Mouse (Mus musculus): ENCODE results near the gene Thap12.

The Thap12 gene

DNA sequence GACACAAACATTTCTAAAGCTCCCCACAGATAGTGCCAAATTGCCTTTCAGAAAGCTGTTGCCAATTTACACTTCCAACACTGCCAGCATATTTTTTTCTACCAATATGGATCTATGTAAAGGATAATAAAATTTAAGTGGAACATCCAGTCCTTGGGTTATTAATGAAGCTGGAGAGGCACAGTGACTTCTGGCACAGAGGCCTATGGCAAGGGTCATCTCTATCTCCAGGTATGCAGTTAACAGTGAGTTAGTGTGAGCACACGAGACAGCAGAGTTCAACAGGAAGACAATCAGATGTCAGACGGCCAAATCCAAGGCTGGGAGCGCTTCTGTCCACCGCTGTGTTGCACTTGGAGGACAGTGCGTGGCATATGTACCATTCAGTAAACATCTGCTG is 4.9 kb upstream of the Thap12 start:
- in situ Hi-C loops (cut with MboI), result no loop called here

DNA sequence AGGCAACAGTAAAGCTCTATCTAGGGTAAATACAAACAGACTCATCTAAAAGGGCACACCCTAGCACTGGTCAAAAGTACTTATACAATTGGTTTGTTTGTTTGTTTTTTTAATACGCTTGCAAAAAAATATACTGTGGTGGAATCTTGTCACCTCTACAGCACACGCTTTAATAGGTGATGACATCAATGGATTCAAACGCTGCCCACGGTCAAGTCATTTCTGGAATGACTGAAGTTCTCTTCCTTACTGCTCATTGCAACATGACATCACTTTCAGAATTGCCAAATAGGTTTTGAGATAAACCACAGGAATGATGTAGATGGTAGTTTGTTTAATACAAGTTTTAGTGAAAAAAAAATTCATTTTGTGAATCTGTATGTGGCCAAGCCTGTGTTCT is 4.3 kb upstream of the Thap12 start:
- in situ Hi-C loops (cut with MboI), result no loop called here

DNA sequence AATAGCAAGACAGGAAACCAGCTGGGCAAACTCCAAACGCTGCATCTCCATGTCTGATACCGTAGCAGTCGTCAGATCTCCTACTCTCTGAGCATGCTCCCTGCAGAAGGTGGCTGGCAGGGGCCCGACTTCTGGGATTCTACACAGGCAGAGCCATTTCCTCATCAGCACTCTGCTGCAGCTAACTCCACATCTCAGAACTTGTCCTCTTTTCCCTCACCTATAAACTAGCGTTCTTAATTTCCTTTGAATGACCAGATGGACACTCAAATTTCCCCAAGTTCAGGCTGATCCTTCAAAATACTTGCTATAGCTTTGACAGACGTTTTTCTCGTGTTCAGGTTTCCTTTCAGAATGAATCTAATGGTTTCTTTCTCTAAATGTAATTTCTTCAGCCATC is 1.1 kb upstream of the Thap12 start:
- in situ Hi-C loops (cut with MboI), result loop anchor here (5.0 kb wide), 1 partner anchor 44 kb away; the partner anchor contains the start of gene Emsy

DNA sequence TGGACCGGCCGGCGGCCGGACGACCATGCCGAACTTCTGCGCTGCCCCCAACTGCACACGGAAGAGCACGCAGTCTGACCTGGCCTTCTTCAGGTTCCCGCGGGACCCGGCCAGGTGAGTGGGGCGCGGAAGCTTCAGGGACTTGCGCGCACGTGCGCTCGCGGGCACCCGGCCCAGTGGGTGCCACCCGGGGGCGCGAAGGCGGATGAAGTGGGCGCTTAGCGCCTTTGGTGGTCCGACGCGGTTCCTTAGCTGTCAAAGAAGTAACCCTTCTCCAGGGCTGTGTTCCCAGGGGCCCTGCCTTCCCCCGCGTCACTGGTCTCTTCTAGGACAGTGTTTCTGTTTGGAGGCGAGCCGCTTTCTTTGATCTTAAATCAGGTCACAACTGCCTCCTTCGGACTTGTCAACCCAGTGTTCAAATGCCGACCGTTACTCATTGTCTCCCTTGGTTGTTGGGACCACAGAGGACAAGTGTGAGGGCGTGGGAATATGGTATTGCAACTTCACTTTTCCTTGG is 520 bp downstream of the Thap12 start:
- in situ Hi-C loops (cut with MboI), result loop anchor here (5.0 kb wide), 1 partner anchor 46 kb away; the partner anchor contains the start of gene Emsy

DNA sequence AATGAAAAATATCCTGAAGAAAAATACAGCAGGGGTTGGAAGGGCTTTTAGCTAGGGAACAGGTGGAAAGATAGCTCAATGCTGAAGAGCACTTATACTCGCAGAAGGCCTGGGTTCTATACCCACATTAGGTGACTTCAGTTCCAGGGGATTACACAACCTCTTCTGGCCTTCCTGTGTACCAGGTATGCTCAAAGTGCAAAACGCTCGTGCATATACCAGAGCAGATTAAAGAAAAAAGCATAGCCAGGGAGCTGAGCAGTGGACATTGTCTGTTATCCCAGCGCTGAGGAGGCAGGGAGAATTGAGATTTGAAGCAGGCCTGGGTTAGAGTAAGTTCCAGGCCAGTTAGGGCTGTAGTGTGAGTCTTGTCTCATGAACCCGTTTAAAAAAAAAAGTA is 1.4 kb downstream of the Thap12 start:
- in situ Hi-C loops (cut with MboI), result loop anchor here (5.0 kb wide), 1 partner anchor 47 kb away; the partner anchor contains the start of gene Emsy

DNA sequence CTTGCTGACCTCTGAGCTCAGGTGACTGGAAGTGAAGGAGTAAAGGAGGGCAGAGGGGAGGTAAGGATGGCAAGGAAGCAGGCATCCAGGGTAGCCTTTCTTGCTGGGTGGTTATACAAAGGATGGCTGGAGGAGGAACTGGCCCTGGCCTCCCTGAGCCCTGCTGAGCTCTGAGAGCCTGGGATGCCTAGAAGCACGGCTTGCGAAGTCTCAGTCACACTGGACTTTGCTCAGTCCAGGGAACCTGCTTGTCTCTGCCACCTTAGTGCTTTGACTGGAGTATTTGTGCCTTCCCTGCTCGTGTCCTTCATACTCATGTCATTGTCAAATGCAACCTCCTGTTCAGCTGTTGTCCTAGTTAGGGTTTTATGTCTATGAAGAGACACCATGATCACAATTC is 10.8 kb downstream of the Thap12 start:
- in situ Hi-C loops (cut with MboI), result no loop called here

DNA sequence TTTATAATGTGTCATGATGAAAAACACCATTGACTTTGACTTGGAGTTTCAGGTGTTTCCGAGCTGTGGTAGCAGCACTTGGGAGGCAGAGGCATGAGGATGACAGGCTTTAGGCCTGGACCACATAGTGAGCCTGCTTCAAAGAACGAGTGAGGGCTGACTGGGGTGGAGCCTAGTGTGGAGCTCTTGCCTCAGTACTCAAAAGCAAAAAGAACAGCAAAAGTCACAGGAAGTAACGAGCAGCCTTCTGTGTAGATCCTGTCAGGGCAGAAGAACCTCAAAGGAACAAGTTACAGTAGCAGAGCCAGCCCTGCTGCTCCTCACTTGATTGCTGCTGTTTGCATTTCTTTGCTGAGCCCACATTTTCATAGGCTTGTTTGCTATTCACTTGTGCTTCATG is 14.5 kb downstream of the Thap12 start:
- in situ Hi-C loops (cut with MboI), result no loop called here

DNA sequence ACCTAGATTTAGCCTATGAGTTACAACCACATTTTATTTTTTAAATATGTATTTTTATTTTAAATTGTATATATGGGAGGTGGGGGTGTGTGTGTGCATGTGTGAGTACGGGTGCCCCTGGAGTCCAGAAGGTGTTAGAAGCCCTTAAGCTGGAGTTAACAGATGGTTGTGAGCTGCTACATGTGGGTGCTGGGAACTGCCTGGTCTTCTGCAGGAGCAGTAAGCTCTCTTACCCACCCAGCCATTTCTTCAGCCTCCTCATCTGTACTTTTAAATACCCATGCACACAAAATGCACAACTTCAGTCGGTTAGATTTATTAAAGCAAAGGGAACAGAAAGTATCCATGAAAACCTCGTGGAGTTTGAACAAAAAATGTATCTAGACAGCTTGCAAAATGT is 16.9 kb downstream of the Thap12 start:
- in situ Hi-C loops (cut with MboI), result no loop called here

DNA sequence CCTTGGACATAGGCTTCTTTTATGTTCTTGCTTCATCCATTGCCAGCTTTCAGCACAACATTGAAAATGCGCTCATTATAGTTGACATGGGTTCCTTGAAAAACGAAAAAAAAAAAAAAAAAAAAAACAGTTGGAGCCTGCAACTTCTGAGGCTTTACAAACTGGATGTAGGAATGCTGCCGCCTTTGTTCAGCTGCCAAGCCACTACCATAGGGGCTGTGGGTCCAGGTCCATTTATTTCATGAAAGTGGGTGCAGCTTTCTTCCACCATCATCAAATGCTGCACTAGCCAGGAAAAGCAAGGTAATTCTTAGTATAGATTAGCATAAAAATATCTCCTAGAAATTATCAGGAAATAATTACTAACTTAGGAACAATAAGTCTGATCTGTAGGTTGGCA is 17.8 kb downstream of the Thap12 start:
- in situ Hi-C loops (cut with MboI), result no loop called here

DNA sequence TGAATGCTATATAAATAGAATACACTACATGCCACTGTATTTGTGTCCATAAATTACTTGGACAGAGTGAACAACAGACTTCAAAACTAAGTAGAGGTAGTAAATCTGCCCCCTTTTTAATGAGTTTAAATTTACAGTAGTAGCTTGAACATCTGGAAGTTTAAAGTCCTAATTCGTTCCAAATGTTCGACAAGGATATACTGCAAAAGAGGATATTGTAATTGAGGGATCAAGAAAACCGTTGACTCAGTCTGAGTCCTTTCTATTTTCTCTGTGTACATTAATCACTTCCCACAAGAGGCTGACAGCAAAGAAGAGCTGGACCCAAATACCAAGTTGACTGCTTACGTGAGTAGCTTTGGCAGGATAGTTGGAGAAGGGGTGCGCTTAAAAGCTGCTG is 18.3 kb downstream of the Thap12 start:
- in situ Hi-C loops (cut with MboI), result no loop called here

DNA sequence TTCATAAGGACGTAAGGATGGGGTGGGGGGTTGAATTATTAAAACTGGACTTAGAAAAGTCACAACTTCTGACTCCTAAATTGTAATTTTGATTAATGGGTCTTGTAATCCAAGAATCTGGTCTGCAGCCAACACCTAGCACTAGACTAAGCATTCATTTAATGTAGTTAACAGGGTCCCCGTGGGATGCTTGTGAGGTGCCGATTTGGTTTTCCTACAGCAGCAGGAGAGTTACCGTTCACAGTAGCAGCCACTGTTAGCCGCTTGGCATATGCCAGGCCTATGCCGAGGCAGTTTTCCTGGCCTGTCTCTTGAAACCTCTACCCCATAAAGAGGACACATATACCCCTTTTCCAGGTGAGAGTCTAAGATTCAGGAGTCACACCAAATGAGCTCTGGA is 18.7 kb downstream of the Thap12 start:
- in situ Hi-C loops (cut with MboI), result no loop called here

DNA sequence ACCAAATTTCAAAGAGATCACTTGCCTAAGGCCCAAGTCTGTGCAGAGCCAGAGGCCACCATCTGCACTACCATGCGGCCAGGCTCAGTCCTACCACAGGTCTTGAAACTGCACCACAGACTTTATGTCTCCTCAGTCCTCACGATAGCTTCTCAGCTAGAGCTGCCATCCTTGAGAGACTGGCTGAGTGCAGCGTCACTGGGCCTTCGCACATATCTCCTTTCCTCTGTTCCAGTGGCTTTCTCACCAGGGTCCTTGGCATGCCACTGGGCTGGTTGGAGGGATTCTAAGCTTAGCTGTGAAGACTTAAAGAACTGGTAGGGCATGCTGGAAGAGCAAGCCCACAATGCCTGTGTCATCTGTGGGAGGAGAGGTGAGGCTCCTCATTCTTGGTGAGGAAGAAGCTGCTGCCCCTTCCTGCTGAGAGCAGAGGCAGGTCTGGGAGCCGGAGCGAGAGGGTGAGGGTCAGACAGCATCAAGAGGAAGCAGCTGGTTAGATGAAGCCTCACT is 22.8 kb downstream of the Thap12 start:
- in situ Hi-C loops (cut with MboI), result no loop called here

DNA sequence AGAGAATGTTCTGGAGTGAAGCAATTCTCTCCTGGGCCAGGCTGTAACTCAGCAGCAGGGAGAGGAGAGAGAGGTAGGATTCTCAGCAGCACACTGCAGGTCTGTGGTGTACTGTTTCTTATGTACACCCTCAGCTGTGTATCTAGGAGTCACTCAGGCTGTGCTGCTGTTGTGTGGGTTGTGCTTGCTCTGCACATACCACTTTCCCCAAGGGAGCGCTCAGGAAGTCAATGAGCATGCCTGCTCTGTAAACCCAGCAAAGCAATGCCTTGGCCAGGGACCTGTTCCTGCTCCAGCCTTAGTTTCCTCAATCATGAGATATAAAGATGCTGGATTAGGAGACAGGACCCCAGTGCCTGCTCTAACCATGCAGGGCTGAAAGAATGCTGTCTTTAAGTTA is 25.1 kb downstream of the Thap12 start:
- in situ Hi-C loops (cut with MboI), result no loop called here

DNA sequence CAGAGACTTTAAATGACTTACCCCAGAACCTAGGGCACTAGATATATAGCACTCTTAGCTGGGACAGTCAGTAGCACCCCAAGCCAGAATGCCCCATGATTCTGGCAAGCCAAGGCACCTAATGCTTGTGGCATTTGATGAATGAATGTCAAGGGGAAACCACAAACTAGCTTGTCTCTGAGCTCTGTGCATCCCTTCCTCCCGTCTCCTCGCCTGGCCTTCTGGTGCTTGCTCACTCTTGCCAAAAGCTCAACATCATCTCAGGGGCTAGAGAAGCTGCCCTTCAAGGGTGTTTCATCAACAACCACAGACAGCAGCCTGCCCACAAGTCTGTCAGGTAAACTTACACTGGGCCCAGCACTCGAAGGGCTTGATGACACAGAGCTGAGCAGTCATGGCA is 25.6 kb downstream of the Thap12 start:
- in situ Hi-C loops (cut with MboI), result no loop called here

DNA sequence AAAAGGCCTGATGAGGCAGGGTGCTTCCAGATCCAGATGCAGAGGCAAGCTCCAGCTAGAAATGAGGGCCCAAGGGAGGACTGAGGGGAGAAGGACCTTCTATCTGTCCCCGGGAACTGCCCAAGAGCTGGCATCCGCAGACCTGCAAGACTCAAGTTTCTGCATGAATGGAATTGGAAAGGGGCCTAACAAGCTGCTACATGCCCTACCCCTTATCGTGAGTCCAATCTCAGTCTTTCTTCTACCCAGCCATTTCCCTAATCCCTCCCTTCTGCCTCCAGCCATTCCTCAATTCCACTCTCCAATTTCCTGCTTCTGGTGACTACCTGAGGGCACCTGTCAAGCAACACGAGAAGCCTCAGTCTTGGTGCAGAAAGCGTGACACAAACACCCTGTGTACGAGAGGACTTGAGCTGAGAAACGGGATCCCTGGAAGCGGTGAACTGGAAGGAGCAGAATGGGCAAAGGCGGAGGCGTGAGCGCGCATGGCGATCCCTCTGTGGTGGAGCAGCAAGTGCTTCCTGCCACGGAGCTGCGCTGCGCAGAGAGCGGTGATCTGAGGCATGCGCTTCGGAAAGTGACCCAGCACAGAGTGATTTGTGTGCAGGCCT is 26.9 kb downstream of the Thap12 start:
- in situ Hi-C loops (cut with MboI), result no loop called here

DNA sequence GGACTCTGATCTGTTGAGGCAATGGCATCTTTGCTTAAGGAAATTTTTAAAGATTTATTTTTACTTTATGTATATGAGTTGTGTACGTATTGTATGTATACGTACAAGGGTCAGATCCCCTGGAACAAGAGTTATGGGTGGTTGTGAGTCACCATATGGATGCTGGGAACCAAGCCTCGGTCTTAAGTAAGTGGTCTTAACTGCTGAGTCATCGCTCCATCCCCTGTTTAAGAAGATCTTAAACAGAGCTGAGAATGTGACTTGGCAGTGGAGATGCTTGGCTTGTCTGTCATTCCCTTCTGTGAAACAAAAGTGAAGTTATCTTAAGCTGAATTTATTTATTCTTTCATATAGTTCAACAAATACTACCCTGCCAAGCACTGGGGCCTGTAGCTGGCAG is 31.1 kb downstream of the Thap12 start:
- in situ Hi-C loops (cut with MboI), result no loop called here

DNA sequence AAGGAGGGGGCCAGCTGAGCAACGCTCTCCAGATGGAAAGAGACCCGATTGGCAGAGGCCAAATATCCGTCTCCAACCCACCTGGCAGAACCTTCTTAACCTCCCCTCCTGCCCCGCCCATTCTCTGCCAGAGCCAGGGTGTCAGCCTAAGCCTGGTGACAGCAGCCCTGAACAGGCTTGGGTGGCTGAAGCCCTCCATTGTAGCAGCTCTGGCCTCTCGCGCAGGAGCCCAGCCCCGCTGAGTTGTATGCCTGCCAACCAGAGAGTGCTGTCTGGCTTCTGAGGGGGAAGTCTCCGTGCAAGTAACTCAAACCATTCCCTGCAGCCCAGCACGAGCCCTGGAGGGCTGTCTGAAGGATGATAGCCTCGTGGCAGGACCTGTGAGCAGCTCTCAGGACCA is 32.0 kb downstream of the Thap12 start:
- in situ Hi-C loops (cut with MboI), result no loop called here

DNA sequence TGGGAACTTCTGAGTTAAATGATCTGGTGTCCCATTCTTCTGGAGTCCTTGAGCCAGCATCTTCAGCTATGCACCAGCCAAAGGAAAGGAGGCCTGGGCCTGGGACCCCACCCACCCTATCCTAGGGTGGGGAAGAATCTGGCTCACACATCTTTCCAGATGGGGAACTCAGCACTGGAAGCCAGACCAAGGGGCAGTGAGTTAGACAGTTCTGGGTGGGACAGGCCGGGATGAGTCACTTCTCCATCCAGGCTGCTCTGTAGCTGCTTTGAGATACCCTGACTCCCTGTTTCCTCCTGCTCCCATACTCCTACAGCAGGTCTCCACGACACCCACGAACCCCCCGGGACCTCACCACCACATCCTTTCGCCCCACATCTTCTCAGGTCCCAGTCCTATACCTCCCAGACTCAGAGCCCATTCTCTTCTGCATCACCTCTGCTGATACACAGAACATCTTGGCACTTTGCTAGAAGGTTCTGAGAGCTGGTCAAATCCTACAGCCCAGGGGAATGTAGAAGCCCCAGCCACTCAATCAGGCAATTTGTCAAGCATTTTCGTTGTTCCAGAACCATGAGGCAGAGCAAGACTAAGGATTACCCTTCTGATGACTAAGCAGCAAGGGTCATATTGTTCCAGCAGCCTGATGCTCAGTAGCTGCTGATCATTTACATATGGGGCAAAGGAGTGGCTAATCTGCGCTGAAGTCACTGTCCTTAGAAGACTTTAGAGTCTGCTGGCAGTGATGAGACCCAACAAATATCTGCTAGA is 34.1 kb downstream of the Thap12 start:
- in situ Hi-C loops (cut with MboI), result no loop called here

DNA sequence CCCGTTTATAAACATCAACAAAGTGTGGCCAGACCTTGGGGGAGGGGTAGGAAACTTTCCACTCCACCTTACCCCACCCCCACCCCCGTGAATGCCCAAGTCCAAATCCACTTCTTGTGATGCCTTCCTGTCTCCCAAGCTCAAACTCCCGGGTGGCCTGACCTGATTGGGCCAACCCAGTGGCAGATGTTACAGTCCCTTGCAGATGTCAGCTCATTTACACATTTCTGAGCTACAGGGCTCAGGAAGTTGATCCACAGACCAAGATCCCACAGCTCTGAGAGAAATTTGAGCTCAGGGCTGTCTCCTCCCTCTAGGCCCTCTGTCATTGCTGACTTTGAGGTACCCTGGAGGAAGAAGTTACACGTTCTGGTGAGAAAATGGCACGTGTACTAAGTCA is 37.5 kb downstream of the Thap12 start:
- in situ Hi-C loops (cut with MboI), result no loop called here

DNA sequence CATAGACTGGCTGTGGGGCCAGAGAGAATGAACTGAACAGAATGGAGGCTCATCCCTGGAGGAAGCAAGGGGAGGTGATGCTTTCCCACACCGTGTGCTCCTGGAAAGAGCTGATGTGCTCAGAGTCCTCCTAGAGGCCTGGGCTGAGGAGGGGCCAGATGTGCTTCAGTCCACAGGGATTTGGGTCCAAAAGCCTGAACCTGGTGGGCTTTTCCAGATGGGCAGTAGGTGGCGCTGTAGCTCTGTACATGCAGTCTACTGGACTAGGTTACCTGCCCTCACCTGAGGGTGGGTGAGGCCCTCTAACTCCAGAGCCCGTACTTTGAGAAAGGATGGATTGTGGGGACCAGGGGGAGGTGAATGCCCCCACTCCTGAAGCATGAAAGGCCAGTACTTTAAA is 40.4 kb downstream of the Thap12 start:
- in situ Hi-C loops (cut with MboI), result no loop called here

DNA sequence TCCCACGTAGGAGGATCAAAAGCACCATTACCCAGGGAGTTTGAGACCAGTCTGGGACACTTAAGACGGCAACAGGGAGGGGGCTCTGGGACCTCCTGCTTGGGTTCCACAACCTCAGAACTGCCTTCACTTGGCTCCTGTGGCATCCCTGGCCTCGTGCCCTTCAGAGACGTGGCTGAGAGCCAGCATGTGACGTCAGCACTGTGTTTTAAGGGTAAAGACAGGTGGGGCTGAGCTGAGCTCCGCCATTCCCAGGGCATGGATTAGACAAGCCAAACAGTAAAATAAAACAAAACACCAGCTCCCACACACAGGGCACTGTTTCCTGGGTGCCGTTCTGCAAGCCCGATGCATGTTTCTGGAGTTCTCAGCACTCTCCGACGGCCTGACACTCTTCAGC is 47.5 kb downstream of the Thap12 start:
- in situ Hi-C loops (cut with MboI), result no loop called here

DNA sequence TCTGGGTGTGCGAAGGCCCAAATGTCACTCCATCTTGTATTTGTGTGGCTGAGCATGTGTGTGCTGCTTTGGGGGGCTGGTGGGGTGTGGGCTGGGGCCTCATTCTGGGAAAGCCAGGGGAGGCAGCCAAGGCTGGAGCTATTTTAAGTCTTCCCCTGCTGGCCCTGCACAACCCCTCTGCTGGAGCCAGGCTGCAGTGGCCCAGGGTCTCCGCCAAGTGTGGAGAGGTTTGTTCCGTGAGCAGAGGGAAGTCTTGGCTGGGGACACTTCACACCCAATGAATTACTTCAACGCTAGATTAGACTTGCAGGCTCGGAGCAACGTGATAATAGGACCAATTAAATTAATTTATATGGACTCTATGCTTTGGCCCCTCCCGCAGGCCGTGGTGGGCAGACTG is 49.8 kb downstream of the Thap12 start:
- in situ Hi-C loops (cut with MboI), result no loop called here

DNA sequence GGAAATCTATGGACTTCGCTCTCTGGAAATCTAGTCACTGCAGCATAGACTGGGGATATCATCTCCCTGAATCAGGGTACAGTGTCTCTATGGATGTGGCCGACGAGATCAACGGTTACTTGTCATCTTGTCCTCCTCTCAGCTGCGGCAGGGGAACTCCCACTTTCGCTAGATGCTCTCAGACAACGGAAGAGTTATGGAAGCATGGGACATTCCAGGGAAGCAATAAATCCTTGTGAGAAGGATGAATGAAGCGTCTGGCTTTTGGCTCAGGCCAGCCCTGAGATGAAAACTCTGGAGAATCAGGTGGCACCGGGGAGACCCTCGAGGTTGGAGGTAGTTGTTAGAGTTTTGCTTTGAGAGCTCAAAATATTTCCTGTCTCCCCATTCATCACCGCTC is 53.1 kb downstream of the Thap12 start:
- in situ Hi-C loops (cut with MboI), result no loop called here
